Mouse (Mus musculus): ENCODE data around the gene Ptprm. TPM values are rescaled to one million over a fixed set of nuclear protein-coding genes. Genes with fewer than 3 reads are reported as not detected.

The Ptprm gene
- polyA plus RNA-seq, 1 experiment: not detected

DNA sequence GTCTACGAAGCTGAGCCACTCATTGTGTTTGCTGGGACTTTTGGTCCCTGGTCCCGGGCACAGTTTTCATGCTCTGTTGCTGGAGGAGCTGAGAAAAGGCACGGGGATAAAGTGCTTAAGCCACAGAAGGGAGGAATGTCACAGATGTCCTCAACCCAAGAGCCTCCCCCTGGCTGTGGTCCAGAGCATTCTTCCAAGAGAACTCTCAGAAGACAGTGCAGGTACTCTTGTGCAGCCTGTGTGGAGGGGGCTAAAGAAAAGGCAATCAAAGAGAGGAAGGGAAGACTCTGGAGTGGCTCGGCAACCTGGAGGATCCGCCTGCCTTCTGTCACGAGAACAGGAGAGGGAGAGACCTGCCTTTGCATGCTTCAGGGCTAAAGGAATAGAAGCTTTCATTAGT lies 617.8 kb downstream of the Ptprm start:
- 73% methylated on average over 6 of the region's 6 CpGs for WGBS
- no peak for TF ChIP-seq CTCF (IDR thresholded peaks at IDR 0.05; ENCODE audit: insufficient read depth, low read depth, low read length)
- no peak for TF ChIP-seq POLR2A (IDR thresholded peaks at IDR 0.05; ENCODE audit: insufficient read depth, low read depth, low read length)
- H3K4me3 ChIP-seq (ENCODE audit: insufficient read depth, low read depth, low read length): no peak overlapping the region
- no peaks in the 10 kb centered on the region; the same call in 1 of the 2 replicates for H3K4me1 ChIP-seq (ENCODE audit: control insufficient read depth, insufficient read depth, low read length)
- H3K27ac ChIP-seq (ENCODE audit: insufficient read depth, low read depth, low read length): no peak overlapping the region

DNA sequence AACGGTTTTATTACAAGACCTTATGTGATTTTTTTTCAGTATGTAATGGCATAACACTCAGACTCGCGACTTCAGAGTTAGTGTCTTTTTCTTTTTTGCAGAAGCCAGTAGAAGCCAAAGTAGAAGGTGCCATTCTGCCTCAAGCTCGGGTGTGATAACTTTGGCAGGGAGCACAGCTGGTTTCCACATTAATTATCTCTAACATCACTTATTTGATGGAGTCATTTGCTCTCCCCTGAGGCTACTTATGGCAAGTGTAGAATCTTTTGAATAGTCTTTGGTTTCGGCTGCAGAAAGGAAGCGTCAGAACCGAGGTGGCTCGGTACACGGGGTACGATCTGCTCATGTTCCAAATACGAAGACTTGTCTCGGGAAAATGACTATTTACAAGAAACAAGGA lies 620.7 kb downstream of the Ptprm start:
- no peaks in the 10 kb centered on the region; the same call in 1 of the 2 replicates for H3K4me1 ChIP-seq (ENCODE audit: control insufficient read depth, insufficient read depth, low read length)
- no peak for TF ChIP-seq POLR2A (IDR thresholded peaks at IDR 0.05; ENCODE audit: insufficient read depth, low read depth, low read length)
- no peak for TF ChIP-seq CTCF (IDR thresholded peaks at IDR 0.05; ENCODE audit: insufficient read depth, low read depth, low read length)
- no peak overlapping the region for H3K27ac ChIP-seq (ENCODE audit: insufficient read depth, low read depth, low read length)
- H3K4me3 ChIP-seq (ENCODE audit: insufficient read depth, low read depth, low read length): no peak overlapping the region
- 75% methylated on average over 12 of the region's 12 CpGs for WGBS

DNA sequence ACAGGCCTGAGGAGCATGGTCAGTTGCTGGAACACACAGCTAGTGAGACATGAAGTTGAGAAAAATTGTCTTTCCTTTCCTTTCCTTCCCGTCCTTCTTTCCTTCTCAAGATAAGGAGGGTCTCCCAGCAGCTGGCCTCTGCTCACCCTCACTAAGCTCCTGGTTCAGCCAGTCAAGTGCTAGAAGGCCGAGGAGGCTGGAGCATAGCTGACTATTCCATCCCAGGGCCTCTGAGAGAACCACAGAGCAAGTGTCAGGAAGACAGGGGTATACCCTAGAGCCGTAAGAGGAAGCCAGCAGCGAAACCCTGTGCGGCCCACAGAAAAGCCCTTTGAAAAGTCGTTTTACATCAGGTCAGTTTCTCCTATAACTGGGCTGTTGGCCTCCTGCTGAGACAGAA lies 624.3 kb downstream of the Ptprm start:
- Histone ChIP-seq H3K4me1 (ENCODE audit: control insufficient read depth, insufficient read depth, low read length) (no peaks in the 10 kb centered on the region), H3K27ac (ENCODE audit: insufficient read depth, low read depth, low read length) (no peak overlapping the region), H3K4me3 (ENCODE audit: insufficient read depth, low read depth, low read length) (no peak overlapping the region)
- TF ChIP-seq CTCF (IDR thresholded peaks at IDR 0.05; ENCODE audit: insufficient read depth, low read depth, low read length): no peak
- no peak for TF ChIP-seq POLR2A (IDR thresholded peaks at IDR 0.05; ENCODE audit: insufficient read depth, low read depth, low read length)
- WGBS: 85% methylated on average over 6 of the region's 6 CpGs

DNA sequence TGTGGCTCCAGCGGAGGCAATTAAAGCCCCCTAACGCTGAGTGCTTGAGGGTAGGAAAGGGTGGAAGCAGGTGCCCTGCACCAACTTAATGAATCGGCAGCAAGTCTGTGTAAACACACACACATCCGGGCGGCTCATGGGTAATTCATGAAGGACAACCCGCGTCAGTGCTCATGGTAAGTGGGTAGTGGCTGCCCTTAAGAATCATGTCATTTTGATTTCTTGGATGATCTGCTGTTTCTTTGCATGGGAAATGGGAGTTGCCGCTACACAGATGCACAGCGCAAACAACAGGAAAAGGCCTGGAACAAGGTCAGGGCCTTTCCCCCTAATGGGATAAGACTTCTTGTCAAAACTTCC lies 633.3 kb downstream of the Ptprm start:
- WGBS: 62% methylated on average over 9 of the region's 9 CpGs
- no peak overlapping the region for H3K27ac ChIP-seq (ENCODE audit: insufficient read depth, low read depth, low read length)
- no peak overlapping the region for H3K4me3 ChIP-seq (ENCODE audit: insufficient read depth, low read depth, low read length)
- TF ChIP-seq CTCF (IDR thresholded peaks at IDR 0.05; ENCODE audit: insufficient read depth, low read depth, low read length) (no peak), POLR2A (IDR thresholded peaks at IDR 0.05; ENCODE audit: insufficient read depth, low read depth, low read length) (no peak)
- peaks cover 4% of the 10 kb centered on the region; the same call in 1 of the 2 replicates for H3K4me1 ChIP-seq (ENCODE audit: control insufficient read depth, insufficient read depth, low read length)

DNA sequence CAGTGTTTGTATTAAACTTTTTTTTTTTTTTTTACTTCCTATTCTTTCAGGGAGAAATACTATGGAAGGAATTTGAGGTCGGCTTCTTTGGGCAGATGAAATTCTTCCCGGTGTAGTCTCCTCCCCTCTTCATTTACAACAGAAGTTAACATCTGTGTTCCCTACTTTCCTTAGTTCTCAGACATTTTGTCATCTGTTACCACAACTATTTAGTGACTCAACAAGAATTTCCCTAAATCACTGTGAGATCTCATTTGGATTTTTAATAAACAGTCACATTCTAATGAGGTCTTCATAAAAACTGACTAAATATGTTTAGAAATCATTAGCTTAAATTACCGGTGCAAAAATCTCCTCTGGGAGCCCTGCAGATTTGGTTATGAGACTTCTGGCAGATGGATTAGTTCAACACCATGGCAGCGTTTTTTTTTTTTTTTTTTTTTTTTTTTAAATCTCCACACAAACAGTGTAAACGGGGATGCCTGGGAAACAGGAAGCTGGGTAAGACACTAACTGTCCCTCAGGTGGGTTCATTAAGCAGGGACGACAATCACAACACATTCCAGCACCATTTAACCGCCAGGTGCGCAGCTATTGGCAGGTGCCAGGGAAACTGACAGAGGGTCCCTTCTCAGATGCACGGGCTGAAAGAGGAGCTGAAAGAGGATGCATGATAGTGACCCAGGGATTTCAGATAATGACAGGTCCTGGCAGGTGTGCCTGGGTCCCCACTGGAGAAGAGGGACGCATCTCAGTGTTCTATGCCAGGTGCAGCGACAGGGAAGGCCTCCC lies 633.9 kb downstream of the Ptprm start:
- TF ChIP-seq CTCF (IDR thresholded peaks at IDR 0.05; ENCODE audit: insufficient read depth, low read depth, low read length): no peak
- WGBS: 67% methylated on average over 11 of the region's 11 CpGs
- H3K4me1 ChIP-seq (ENCODE audit: control insufficient read depth, insufficient read depth, low read length): peaks cover 4% of the 10 kb centered on the region; the same call in 1 of the 2 replicates

DNA sequence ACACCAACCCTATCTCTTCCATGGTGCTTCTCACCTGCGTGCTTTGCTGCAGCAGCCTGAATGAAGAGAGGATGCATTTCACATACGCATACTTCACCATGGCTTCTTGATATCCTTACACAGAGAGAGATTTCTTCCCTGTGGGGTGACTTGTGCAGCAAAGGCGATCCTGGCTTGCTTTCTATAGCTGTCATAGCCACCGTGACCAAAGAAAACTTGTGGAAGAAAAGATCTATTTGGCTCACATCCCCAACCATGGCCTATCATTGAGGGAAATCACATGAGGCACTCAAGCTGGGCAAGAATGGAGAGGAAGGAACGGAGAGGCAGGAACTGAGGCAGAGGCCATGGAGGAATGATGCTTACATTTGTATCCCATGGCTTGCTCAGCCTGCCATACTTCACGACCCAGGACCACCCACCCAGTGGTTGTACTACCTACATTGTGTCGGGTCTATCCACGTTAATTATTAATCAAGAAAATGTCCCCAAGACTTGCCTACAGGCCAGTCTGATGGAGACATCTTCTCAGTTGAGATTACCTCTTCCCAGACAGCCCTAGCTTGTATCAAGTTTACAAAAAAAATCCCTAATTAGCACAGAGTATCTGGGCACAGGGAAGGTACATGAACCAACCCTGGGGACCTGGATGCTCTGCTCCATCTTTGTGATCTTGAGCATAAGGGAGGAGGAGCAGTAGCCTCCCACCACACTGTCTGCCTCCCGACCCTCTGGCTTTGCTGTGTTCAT lies 641.6 kb downstream of the Ptprm start:
- whole genome bisulfite sequencing: 85% methylated on average over 9 of the region's 9 CpGs
- Histone ChIP-seq H3K4me1 (ENCODE audit: control insufficient read depth, insufficient read depth, low read length) (peaks cover 19% of the 10 kb centered on the region), H3K4me3 (ENCODE audit: insufficient read depth, low read depth, low read length) (no peak overlapping the region), H3K27ac (ENCODE audit: insufficient read depth, low read depth, low read length) (no peak overlapping the region)
- TF ChIP-seq CTCF (IDR thresholded peaks at IDR 0.05; ENCODE audit: insufficient read depth, low read depth, low read length): no peak
- no peak for TF ChIP-seq POLR2A (IDR thresholded peaks at IDR 0.05; ENCODE audit: insufficient read depth, low read depth, low read length)

More for the DNA sequence above, 633.9 kb downstream of the Ptprm start:
- Histone ChIP-seq H3K4me3 (ENCODE audit: insufficient read depth, low read depth, low read length) (no peak overlapping the region), H3K27ac (ENCODE audit: insufficient read depth, low read depth, low read length) (no peak overlapping the region)

DNA sequence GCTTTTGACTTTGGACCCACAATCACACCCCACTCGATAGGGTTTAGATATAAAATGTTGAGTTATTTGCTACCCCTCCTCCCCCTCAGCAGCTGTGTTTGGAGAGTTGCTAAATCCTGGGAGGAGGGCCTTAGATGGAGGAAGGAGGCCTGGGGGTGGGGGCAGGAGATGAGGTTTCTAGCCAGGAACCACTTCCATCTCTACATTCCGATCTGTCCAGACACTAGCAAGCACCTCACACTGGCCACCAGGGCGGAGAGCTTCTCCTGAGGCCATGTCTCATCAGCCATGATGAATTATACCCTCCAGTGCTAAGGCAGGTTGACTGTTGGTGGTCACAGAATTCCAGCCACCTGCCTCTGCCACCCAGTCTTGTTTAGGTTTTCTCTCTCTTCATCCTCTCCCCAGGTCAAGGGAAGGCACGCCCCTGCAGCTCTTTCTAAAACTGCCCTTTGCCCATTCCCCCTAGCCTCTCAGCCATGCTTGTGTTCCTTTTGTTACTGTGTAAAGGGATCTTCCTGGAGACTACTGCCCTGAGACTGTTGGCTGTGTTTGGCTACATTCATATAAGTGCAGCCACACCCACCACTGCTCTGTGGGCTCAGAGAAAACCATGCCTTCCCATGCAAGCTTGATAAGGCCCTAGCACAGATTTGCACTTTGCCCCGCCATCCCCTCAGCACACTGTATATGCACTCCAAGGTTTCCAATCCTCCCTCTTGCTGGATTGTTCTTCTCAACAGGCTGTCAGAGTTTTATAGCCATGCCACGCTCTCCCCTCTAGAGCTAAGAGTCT lies 642.8 kb downstream of the Ptprm start:
- Histone ChIP-seq H3K4me3 (ENCODE audit: insufficient read depth, low read depth, low read length) (no peak overlapping the region), H3K4me1 (ENCODE audit: control insufficient read depth, insufficient read depth, low read length) (peaks cover 19% of the 10 kb centered on the region), H3K27ac (ENCODE audit: insufficient read depth, low read depth, low read length) (no peak overlapping the region)
- no peak for TF ChIP-seq CTCF (IDR thresholded peaks at IDR 0.05; ENCODE audit: insufficient read depth, low read depth, low read length)
- no peak for TF ChIP-seq POLR2A (IDR thresholded peaks at IDR 0.05; ENCODE audit: insufficient read depth, low read depth, low read length)
- WGBS: 69% methylated on average over 6 of the region's 6 CpGs

DNA sequence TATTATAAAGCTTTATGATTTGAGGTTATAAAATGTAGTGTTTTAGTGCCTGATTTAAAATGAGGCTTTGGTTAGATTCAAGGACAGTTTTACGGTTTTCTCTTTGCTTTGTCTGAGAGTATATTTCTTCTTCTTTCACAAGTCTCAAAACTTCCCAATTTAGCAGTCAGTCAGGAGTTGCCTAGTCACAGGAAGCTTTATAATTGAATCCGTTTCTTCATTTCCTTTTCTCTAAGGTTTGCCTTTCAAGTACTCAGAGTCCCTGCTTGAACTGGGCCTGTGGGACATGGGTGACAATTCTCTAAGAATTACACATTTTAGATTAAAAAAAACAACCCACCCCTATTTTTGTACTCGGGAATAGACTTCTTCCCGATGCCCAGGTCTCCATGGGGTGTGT lies 643.7 kb downstream of the Ptprm start:
- Histone ChIP-seq H3K4me1 (ENCODE audit: control insufficient read depth, insufficient read depth, low read length) (peaks cover 19% of the 10 kb centered on the region), H3K4me3 (ENCODE audit: insufficient read depth, low read depth, low read length) (no peak overlapping the region), H3K27ac (ENCODE audit: insufficient read depth, low read depth, low read length) (no peak overlapping the region)
- 41% methylated on average over 4 of the region's 4 CpGs for WGBS
- TF ChIP-seq POLR2A (IDR thresholded peaks at IDR 0.05; ENCODE audit: insufficient read depth, low read depth, low read length) (no peak), CTCF (IDR thresholded peaks at IDR 0.05; ENCODE audit: insufficient read depth, low read depth, low read length) (no peak)
